Mouse (Mus musculus): ENCODE measurements around the gene Enc1.

The Enc1 gene

GRCm38 (mm10) chr13:97290747-97291146 is 49.8 kb downstream of the Enc1 start:
- no peak for DNase-seq (ENCODE audit: low spot score in 2 of 2)

- no peak for DNase-seq (ENCODE audit: low spot score in 2 of 2)
These were observed 50.4 kb downstream of the Enc1 start for GRCm38 (mm10) chr13:97291354-97291753.

- peak in 1 of 2 experiments; percentile 14 for DNase-seq (ENCODE audit: low spot score in 2 of 2)
These were observed 51.1 kb downstream of the Enc1 start for GRCm38 (mm10) chr13:97292026-97292425.

GRCm38 (mm10) chr13:97292451-97293245 is 51.7 kb downstream of the Enc1 start:
- DNase-seq (ENCODE audit: low spot score in 2 of 2) = no peak

GRCm38 (mm10) chr13:97295101-97295852 is 54.4 kb downstream of the Enc1 start:
- DNase-seq (ENCODE audit: low spot score in 2 of 2) = no peak

GRCm38 (mm10) chr13:97295853-97296219 is 54.9 kb downstream of the Enc1 start:
- DNase-seq (ENCODE audit: low spot score in 2 of 2) = no peak

GRCm38 (mm10) chr13:97296281-97296680 is 55.4 kb downstream of the Enc1 start:
- no peak for DNase-seq (ENCODE audit: low spot score in 2 of 2)

GRCm38 (mm10) chr13:97296757-97297156 is 55.9 kb downstream of the Enc1 start:
- no peak for DNase-seq (ENCODE audit: low spot score in 2 of 2)

GRCm38 (mm10) chr13:97297418-97298050 is 56.6 kb downstream of the Enc1 start:
- DNase-seq (ENCODE audit: low spot score in 2 of 2) = no peak

GRCm38 (mm10) chr13:97298896-97299295 is 58.0 kb downstream of the Enc1 start:
- no peak for DNase-seq (ENCODE audit: low spot score in 2 of 2)

- no peak for DNase-seq (ENCODE audit: low spot score in 2 of 2)
These were observed 59.3 kb downstream of the Enc1 start for GRCm38 (mm10) chr13:97299877-97300873.

Measured in frontal cortex, postnatal 36 days (tissue).